Mouse (Mus musculus) hindbrain, embryonic 11.5 days (tissue): ENCODE measurements around the gene Cpe. TPM values are rescaled to one million over a fixed set of nuclear protein-coding genes. Genes with fewer than 3 reads are reported as not detected.

ENCODE experiments used
- polyA plus RNA-seq: library from polyadenylated mRNA; unstranded; fragments of >200 nt; fragmentation: Nextera tagmentation; extraction: Ambion mirVana; gene quantifications from 2 replicates; pipeline ENCODE4 v1.2.1, GENCODE M21; 2014

Gene Cpe
- polyA plus RNA-seq, 1 experiment from 2014 or later, result 268 TPM

Other genes starting within 250 kb of the Cpe start
- 236 and 238 TPM in 2 replicates for gene Msmo1, start 40.7 kb upstream of the Cpe start, polyA plus RNA-seq
- 14.9 and 19.3 TPM in 2 replicates for gene Klhl2, start 157.0 kb upstream of the Cpe start, polyA plus RNA-seq